Mouse (Mus musculus): Measurements from ENCODE around the gene Prss16. TPM values are rescaled to one million over a fixed set of nuclear protein-coding genes. Genes with fewer than 3 reads are reported as not detected.

Gene Prss16
- polyA plus RNA-seq, 1 experiment from 2014 or later: 0.10 TPM

DNA sequence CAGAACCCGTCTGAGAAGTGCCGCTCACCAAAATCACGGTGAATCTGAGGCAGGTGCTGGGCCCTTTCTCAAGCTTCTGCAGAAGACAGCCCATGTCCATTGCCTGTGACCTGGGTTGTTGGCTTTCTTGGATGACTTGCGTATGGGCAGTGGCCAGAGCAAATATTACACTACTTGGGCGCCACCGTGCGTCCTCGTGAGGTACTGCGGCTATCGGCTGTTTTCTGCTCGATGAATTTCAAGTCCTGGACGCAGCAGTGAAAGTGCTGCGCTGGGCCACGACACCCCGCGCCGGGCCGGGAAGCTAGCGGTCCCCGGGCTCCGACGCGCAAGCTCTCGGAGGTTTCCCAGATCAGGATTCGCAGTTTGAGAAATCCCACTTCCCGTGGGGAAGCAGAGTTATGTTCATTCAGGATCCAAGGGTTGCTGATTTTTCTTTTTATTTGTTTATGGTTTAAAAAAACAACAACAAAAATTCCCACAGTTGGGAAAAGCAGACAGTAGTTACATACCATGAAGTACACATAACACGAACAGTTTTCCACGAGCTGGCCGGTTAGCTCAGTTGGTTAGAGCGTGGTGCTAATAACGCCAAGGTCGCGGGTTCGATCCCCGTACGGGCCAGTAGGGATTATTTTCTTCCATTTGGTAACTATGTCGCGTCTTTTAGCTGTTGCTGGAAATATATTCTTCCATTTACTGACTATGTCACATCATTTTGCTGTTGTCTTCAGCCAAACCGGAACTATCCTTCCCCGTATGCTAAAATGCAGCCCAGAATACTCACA is 19.3 kb upstream of the Prss16 start:
- Histone ChIP-seq H3K4me1 (ENCODE audit: control insufficient read depth, insufficient read depth, low read length) (no peaks in the 10 kb centered on the region), H3K36me3 (ENCODE audit: control insufficient read depth, insufficient read depth, low read length) (no peaks in the 10 kb centered on the region), H3K27me3 (replicated peaks; ENCODE audit: control insufficient read depth, insufficient read depth, low read length) (no peaks in the 10 kb centered on the region), H3K27ac (ENCODE audit: low read depth, low read length) (peak overlapping the region; percentile 63; the same call in 1 of the 2 replicates), H3K9ac (ENCODE audit: low read length) (peak overlapping the region; percentile 67), H3K4me2 (ENCODE audit: low read length) (peak overlapping the region; percentile 63), H3K9me3 (replicated peaks; ENCODE audit: control insufficient read depth, low read length) (no peaks in the 10 kb centered on the region), H3K4me3 (ENCODE audit: low read depth, low read length) (peak overlapping the region; percentile 51)
- DNase-seq (ENCODE audit: low spot score): peak; percentile 93
- WGBS: under 1% methylated on average over 40 of the region's 40 CpGs
- peak; percentile 76 for ATAC-seq

DNA sequence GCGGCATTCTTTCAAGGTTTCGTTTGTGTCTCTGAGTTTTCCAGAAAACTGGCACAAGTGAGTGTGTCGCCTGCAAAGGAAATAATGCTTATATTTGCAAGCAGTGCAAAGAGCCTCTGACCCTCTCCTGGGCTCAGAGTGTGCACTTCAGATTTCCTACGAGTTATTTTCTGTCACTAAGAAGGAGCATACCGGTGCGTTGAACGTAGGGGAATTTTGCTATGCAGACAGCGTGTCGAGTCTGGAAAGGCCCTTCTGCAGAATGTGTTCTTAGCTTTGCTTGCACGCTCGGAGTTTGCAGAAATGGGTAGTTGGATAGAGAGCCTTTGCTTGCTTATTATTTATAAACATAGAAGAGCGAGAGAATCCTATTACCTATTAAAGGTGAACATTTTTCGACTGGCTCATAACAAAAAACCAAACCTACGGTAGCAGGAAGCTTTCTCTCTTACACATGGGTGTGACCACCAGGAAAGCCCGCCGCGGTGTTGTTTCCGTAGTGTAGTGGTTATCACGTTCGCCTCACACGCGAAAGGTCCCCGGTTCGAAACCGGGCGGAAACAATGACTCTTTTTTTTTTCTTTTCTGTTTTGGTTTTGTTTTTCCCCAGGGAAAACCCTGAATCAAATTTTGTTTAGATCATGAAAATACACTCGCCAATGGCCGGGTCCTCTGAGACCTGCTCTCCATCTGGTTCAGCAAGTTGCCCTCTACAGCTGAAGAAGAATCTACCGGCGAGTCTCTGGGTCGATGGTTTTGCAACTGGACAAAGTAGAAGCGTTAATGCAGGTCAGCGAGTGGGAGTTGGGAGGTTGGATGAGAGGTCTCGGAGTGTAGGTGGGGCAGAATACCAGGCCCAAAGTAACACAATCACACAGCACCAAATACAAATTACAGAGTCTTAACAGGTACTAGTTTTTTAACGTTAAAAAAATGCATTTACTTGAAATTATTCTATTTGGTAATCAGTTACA is 16.8 kb upstream of the Prss16 start:
- H3K27me3 ChIP-seq (replicated peaks; ENCODE audit: control insufficient read depth, insufficient read depth, low read length): no peaks in the 10 kb centered on the region
- H3K9me3 ChIP-seq (replicated peaks; ENCODE audit: control insufficient read depth, low read length): no peaks in the 10 kb centered on the region
- no peaks in the 10 kb centered on the region for H3K36me3 ChIP-seq (ENCODE audit: control insufficient read depth, insufficient read depth, low read length)
- under 1% methylated on average over 35 of the region's 35 CpGs for WGBS
- H3K27ac ChIP-seq (ENCODE audit: low read depth, low read length): no peak overlapping the region
- H3K4me3 ChIP-seq (ENCODE audit: low read depth, low read length): peak overlapping the region; percentile 43
- H3K4me2 ChIP-seq (ENCODE audit: low read length): peak overlapping the region; percentile 52
- H3K4me1 ChIP-seq (ENCODE audit: control insufficient read depth, insufficient read depth, low read length): no peaks in the 10 kb centered on the region
- H3K9ac ChIP-seq (ENCODE audit: low read length): peak overlapping the region; percentile 62
- ATAC-seq (peak; percentile 63), DNase-seq (ENCODE audit: low spot score) (peak; percentile 94)

DNA sequence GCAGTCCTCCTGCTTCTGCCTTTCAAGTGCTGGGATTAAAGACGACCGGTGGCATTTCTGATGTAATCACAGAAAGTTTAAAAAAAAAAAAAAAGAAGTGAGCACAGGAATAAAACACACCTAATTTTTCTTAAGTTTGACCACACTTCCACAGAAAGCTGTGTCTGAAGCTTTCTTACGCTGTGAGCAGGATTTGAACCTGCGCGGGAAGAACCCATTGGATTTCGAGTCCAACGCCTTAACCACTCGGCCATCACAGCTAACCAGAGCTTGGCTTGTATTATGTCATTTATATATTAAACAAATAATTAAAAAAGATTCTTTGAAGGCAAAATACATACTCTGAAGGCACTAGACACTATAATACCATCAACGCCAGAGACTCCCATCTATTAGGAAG is 12.7 kb upstream of the Prss16 start:
- WGBS: under 1% methylated on average over 9 of the region's 9 CpGs
- peak; percentile 83 for ATAC-seq
- peak overlapping the region; percentile 33 for H3K4me3 ChIP-seq (ENCODE audit: low read depth, low read length)
- H3K4me1 ChIP-seq (ENCODE audit: control insufficient read depth, insufficient read depth, low read length): peaks cover 8% of the 10 kb centered on the region; the same call in 1 of the 2 replicates
- peaks cover 18% of the 10 kb centered on the region for H3K27me3 ChIP-seq (replicated peaks; ENCODE audit: control insufficient read depth, insufficient read depth, low read length)
- H3K9me3 ChIP-seq (replicated peaks; ENCODE audit: control insufficient read depth, low read length): no peaks in the 10 kb centered on the region
- H3K27ac ChIP-seq (ENCODE audit: low read depth, low read length): no peak overlapping the region
- H3K4me2 ChIP-seq (ENCODE audit: low read length): peak overlapping the region; percentile 65
- peak overlapping the region; percentile 9; the same call in 1 of the 2 replicates for H3K9ac ChIP-seq (ENCODE audit: low read length)
- peak; percentile 93 for DNase-seq (ENCODE audit: low spot score)
- no peaks in the 10 kb centered on the region for H3K36me3 ChIP-seq (ENCODE audit: control insufficient read depth, insufficient read depth, low read length)

DNA sequence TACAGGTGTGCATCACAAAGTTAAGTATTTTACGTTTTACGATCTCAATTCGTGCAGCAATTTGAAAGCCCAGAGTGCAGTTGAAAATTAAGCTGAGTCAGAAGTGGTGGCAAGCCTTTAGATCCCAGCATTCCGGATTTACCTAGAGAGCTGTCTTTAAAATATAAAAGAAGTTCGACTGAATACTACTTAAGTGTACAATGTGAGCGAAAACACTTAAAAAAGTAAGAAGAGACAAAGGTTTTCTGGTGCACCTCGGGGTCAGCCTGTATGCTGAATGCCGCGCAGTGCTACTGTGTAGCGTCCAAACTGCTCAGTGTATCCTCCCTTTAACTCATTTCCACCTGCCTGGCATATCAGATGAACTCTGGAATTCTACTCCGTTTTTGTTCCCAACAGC is 12.0 kb upstream of the Prss16 start:
- Histone ChIP-seq H3K36me3 (ENCODE audit: control insufficient read depth, insufficient read depth, low read length) (no peaks in the 10 kb centered on the region), H3K4me3 (ENCODE audit: low read depth, low read length) (peak overlapping the region; percentile 33), H3K4me1 (ENCODE audit: control insufficient read depth, insufficient read depth, low read length) (peaks cover 8% of the 10 kb centered on the region; the same call in 1 of the 2 replicates), H3K9me3 (replicated peaks; ENCODE audit: control insufficient read depth, low read length) (no peaks in the 10 kb centered on the region), H3K27ac (ENCODE audit: low read depth, low read length) (no peak overlapping the region), H3K4me2 (ENCODE audit: low read length) (peak overlapping the region; percentile 65), H3K27me3 (replicated peaks; ENCODE audit: control insufficient read depth, insufficient read depth, low read length) (peaks cover 18% of the 10 kb centered on the region), H3K9ac (ENCODE audit: low read length) (peak overlapping the region; percentile 9)
- DNase-seq (ENCODE audit: low spot score): no peak
- peak; percentile 49; the same call in 1 of the 2 replicates for ATAC-seq
- 0% methylated on average over 11 of the region's 11 CpGs for WGBS

DNA sequence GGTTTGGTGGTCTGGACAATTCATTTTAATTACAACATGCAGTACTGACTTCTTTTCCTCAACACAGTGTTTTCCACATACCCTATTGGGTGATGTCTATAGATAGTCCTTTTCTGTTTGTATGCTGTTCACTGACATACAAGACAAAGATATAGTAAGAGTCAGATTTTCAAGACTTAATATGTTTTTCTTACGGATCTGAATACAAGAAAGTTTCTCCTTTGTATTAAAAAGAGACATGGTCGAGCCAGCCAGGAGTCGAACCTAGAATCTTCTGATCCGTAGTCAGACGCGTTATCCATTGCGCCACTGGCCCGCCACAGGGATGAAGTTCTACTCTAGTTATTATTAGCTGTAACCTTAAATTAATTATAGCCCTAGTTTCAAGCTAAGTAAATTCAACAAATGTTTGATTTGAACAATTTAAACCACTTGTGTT is 11.4 kb upstream of the Prss16 start:
- no peak overlapping the region for H3K9ac ChIP-seq (ENCODE audit: low read length)
- ATAC-seq (peak; percentile 58), DNase-seq (ENCODE audit: low spot score) (peak; percentile 78)
- H3K27me3 ChIP-seq (replicated peaks; ENCODE audit: control insufficient read depth, insufficient read depth, low read length): peaks cover 23% of the 10 kb centered on the region
- peak overlapping the region; percentile 65 for H3K4me2 ChIP-seq (ENCODE audit: low read length)
- peak overlapping the region; percentile 33 for H3K4me3 ChIP-seq (ENCODE audit: low read depth, low read length)
- H3K4me1 ChIP-seq (ENCODE audit: control insufficient read depth, insufficient read depth, low read length): peaks cover 8% of the 10 kb centered on the region; the same call in 1 of the 2 replicates
- WGBS: 0% methylated on average over 8 of the region's 8 CpGs
- H3K36me3 ChIP-seq (ENCODE audit: control insufficient read depth, insufficient read depth, low read length): no peaks in the 10 kb centered on the region
- H3K27ac ChIP-seq (ENCODE audit: low read depth, low read length): no peak overlapping the region
- no peaks in the 10 kb centered on the region for H3K9me3 ChIP-seq (replicated peaks; ENCODE audit: control insufficient read depth, low read length)

DNA sequence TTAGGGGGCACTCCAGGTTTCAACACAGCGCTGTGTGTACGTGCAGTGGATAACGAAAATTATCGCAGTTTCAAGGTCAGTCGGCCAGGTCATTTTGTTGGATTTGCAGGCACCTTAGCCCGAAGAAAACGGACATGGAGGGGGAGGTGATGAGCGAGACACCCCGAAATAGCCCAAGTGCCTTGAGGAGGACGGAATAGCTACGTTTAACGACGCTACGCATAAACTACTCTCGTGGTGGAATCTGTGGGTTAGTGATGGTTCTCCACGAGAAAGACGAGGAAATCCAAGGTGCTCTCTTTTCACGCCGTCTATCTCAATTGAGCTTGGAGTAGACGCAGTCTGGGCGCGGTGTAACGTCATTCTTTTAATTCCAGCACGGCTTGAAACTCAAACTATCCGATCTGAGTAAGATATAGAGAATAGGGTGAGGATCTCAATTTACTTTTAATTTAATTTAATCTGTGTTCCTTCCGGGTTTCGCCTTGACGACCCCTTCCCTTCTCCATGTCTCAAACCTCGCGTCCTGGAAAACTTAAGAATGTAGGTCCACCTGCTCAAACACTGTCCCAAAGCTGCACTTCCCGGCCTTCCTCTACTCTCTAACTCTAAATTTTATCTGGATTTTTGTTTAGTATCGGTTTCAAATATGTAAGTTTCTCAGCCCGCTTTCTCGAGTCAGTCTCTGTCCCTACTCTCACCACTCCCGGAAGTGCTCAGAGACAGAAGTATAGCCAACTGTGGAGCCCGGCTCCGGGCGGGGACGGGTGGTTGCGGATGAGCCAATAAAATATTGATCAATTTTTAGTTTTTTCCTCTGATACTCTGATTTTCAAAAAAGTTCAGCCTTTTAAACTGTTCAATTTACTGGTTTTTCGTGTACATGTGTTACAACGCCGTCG is 10.6 kb upstream of the Prss16 start:
- DNase-seq (ENCODE audit: low spot score): no peak
- peak overlapping the region; percentile 45; the same call in 1 of the 2 replicates for H3K9ac ChIP-seq (ENCODE audit: low read length)
- H3K27me3 ChIP-seq (replicated peaks; ENCODE audit: control insufficient read depth, insufficient read depth, low read length): peaks cover 28% of the 10 kb centered on the region
- 0 out of 2 replicates have a peak, but pooled peaks cover 2% of the 10 kb centered on the region for H3K9me3 ChIP-seq (replicated peaks; ENCODE audit: control insufficient read depth, low read length)
- H3K27ac ChIP-seq (ENCODE audit: low read depth, low read length): no peak overlapping the region
- peak overlapping the region; percentile 65 for H3K4me2 ChIP-seq (ENCODE audit: low read length)
- WGBS: under 1% methylated on average over 44 of the region's 44 CpGs
- H3K4me1 ChIP-seq (ENCODE audit: control insufficient read depth, insufficient read depth, low read length): peaks cover 8% of the 10 kb centered on the region; the same call in 1 of the 2 replicates
- no peaks in the 10 kb centered on the region for H3K36me3 ChIP-seq (ENCODE audit: control insufficient read depth, insufficient read depth, low read length)
- ATAC-seq: no peak
- H3K4me3 ChIP-seq (ENCODE audit: low read depth, low read length): peak overlapping the region; percentile 33

DNA sequence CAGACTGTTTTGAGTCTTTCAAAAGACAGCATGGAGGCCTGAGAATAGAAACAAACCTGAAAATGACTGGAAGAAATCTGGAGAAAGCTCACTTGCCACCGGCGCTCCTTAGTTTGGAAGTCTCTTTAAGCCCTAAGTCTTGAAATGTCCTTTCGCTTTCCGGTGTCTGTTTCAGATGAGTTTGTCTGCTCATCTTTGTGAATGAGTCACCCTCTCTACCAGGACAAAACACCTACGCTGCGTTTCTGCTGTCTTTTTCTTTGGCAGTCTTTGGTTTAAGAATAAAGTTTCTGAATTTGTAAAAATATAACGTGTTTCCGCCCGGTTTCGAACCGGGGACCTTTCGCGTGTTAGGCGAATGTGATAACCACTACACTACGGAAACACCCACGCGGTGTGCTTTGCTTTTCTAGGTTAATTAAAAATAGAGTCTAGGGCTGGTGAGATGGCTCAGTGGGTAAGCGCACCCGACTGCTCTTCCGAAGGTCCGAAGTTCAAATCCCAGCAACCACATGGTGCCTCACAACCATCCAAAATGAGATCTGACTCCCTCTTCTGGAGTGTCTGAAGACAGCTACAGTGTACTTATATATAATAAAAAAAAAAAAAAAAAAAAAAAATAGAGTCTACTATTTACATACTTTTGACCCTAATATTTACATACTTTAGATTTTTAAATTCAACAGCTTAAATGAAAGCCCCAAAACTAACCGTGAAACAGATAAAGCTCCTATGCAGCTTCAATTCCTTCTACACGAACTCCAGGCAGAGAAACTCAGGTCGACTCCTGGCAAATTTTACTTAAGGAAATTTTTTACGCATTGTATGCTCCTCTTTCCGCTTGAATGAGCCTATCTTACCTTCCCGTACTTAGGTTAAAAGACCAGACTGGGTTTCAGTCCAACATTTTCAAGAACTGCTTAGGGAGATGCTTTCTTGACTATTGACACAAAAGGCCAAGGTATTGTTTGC is 6.2 kb upstream of the Prss16 start:
- H3K4me3 ChIP-seq (ENCODE audit: low read depth, low read length): 0 out of 2 replicates have a peak overlapping the region, but pooled peaks have one; percentile 5
- peaks cover 8% of the 10 kb centered on the region; the same call in 1 of the 2 replicates for H3K4me1 ChIP-seq (ENCODE audit: control insufficient read depth, insufficient read depth, low read length)
- no peaks in the 10 kb centered on the region for H3K36me3 ChIP-seq (ENCODE audit: control insufficient read depth, insufficient read depth, low read length)
- no peak overlapping the region for H3K9ac ChIP-seq (ENCODE audit: low read length)
- DNase-seq (ENCODE audit: low spot score) (peak; percentile 82), ATAC-seq (peak; percentile 78)
- 0 out of 2 replicates have a peak overlapping the region, but pooled peaks have one; percentile 2 for H3K4me2 ChIP-seq (ENCODE audit: low read length)
- no peak overlapping the region for H3K27ac ChIP-seq (ENCODE audit: low read depth, low read length)
- H3K9me3 ChIP-seq (replicated peaks; ENCODE audit: control insufficient read depth, low read length): 0 out of 2 replicates have a peak, but pooled peaks cover 3% of the 10 kb centered on the region
- H3K27me3 ChIP-seq (replicated peaks; ENCODE audit: control insufficient read depth, insufficient read depth, low read length): peaks cover 57% of the 10 kb centered on the region
- 14% methylated on average over 27 of the region's 27 CpGs for WGBS

Measured in forebrain, embryonic 14.5 days (tissue).